Mouse (Mus musculus): ENCODE results near the gene Prpf4. TPM values are rescaled to one million over a fixed set of nuclear protein-coding genes. Genes with fewer than 3 reads are reported as not detected.

Gene Prpf4
- total and polyA plus RNA-seq, 3 experiments, result 26.9 to 37.9 TPM; not detected in 1

DNA sequence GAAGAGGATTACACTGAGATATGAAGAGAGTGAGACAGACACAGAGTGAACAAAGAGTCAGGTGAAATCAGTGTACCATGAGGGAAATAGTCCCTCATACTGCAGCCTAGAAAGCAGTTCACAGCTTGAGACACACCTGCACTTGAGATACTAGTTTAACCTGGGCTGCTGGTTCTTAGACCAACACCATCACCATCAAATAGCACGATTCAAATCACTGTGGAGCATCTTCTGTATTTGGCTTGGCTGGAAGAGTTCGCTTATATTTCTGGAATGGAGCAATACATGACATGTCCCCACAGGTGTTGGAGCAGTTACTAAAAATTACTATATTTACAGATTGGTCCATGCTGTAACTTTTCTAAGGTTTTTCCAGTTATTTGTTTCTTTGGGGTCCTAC is 32.5 kb upstream of the Prpf4 start:
- DNase-seq (ENCODE audit: low read depth, low spot score), result no peak
- TF ChIP-seq UBTF (IDR thresholded peaks at IDR 0.05; ENCODE audit: borderline replicate concordance, insufficient read depth, low read depth, low read length), result no peak
- no peak for TF ChIP-seq MYB (IDR thresholded peaks at IDR 0.05; ENCODE audit: low read depth, low read length)
- TF ChIP-seq SIN3A (IDR thresholded peaks at IDR 0.05; ENCODE audit: low read length), result no peak
- TF ChIP-seq RAD21 (IDR thresholded peaks at IDR 0.05; ENCODE audit: low read depth, low read length), result no peak
- no peak for TF ChIP-seq POLR2A (IDR thresholded peaks at IDR 0.05; ENCODE audit: control insufficient read depth in 1 of 2, insufficient read depth in 1 of 2, low read depth in 1 of 2, low read length in 2 of 2, poor library complexity in 1 of 2)
- no peak for TF ChIP-seq JUND (IDR thresholded peaks at IDR 0.05; ENCODE audit: low read depth, low read length)
- no peak for TF ChIP-seq GABPA (IDR thresholded peaks at IDR 0.05; ENCODE audit: low read depth, low read length)
- TF ChIP-seq POLR2AphosphoS5 (IDR thresholded peaks at IDR 0.05; ENCODE audit: borderline replicate concordance, low read depth, low read length), result no peak
- TF ChIP-seq GATA1 (IDR thresholded peaks at IDR 0.05; ENCODE audit: low read depth, low read length), result no peak
- no peak overlapping the region for H3K9ac ChIP-seq (ENCODE audit: control insufficient read depth, low read depth, low read length, poor library complexity, severe bottlenecking)
- peaks cover 0 to 15% of the 10 kb centered on the region in 2 experiments; a peak in 2 of 4 replicates for H3K36me3 ChIP-seq (ENCODE audit: control insufficient read depth in 1 of 2, insufficient read depth in 2 of 2, low read length in 2 of 2)
- H3K4me3 ChIP-seq (ENCODE audit: control insufficient read depth in 1 of 2, insufficient read depth in 1 of 2, low read depth in 2 of 2, low read length in 2 of 2), result no peak overlapping the region
- H3K27me3 ChIP-seq (ENCODE audit: control insufficient read depth in 1 of 2, insufficient read depth in 2 of 2, low read length in 2 of 2), result no peaks in the 10 kb centered on the region
- H3K79me2 ChIP-seq (ENCODE audit: control insufficient read depth, insufficient read depth, low read length, poor library complexity), result peaks cover 3% of the 10 kb centered on the region
- H3K27ac ChIP-seq (ENCODE audit: control insufficient read depth, low read depth, low read length), result no peak overlapping the region
- H3K9me3 ChIP-seq (replicated peaks; ENCODE audit: insufficient read depth, low read length), result no peaks in the 10 kb centered on the region
- H3K4me1 ChIP-seq (ENCODE audit: control insufficient read depth in 1 of 2, insufficient read depth in 2 of 2, low read length in 2 of 2), result peaks cover 3 to 14% of the 10 kb centered on the region in 2 experiments; a peak in 3 of 4 replicates

DNA sequence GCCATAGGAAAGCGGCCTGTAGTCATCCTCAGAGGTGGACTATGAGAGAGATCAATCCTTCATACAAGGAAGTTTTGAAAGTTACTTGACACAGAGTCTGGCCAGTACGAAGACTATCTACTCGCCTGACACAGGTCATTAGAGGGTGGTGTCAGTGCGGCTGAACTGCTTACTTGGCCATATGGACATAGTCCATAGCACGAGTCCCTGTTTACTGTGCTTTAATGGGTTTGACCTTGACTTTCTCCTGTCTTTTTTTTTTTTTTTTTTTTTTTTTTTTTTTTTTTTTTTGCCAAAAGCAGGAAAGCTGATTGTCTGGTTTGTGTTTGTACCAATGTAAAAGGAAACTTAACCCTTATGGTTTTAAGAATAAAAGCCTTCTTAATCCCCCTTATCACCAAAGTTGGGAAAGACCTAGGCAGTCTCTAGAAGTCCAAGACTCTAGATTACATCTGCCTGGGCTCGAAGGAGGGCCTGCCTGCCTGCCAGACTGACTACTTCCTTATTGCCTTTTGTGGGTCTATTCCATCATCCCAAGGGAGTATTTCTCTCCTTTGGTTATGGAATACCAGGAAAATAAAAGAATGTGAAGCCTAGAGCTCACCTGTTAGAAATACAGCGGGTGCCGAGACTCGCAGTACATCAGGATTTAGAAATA is 28.7 kb upstream of the Prpf4 start:
- Histone ChIP-seq H3K27me3 (ENCODE audit: control insufficient read depth in 1 of 2, insufficient read depth in 2 of 2, low read length in 2 of 2) (no peaks in the 10 kb centered on the region), H3K4me1 (ENCODE audit: control insufficient read depth in 1 of 2, insufficient read depth in 2 of 2, low read length in 2 of 2) (peaks cover 10 to 14% of the 10 kb centered on the region in 2 experiments), H3K4me3 (ENCODE audit: control insufficient read depth in 1 of 2, insufficient read depth in 1 of 2, low read depth in 2 of 2, low read length in 2 of 2) (no peak overlapping the region), H3K79me2 (ENCODE audit: control insufficient read depth, insufficient read depth, low read length, poor library complexity) (no peaks in the 10 kb centered on the region; the same call in 1 of the 2 replicates), H3K9me3 (replicated peaks; ENCODE audit: insufficient read depth, low read length) (no peaks in the 10 kb centered on the region), H3K9ac (ENCODE audit: control insufficient read depth, low read depth, low read length, poor library complexity, severe bottlenecking) (no peak overlapping the region), H3K36me3 (ENCODE audit: control insufficient read depth in 1 of 2, insufficient read depth in 2 of 2, low read length in 2 of 2) (peaks cover 0 to 22% of the 10 kb centered on the region in 2 experiments; a peak in 2 of 4 replicates), H3K27ac (ENCODE audit: control insufficient read depth, low read depth, low read length) (no peak overlapping the region)
- TF ChIP-seq ZC3H11A (IDR thresholded peaks at IDR 0.05; ENCODE audit: low read depth, low read length) (no peak), NELFE (IDR thresholded peaks at IDR 0.05; ENCODE audit: low read depth, low read length) (no peak), GABPA (IDR thresholded peaks at IDR 0.05; ENCODE audit: low read depth, low read length) (no peak), RCOR1 (IDR thresholded peaks at IDR 0.05; ENCODE audit: low read depth, low read length) (no peak), MAFK (IDR thresholded peaks at IDR 0.05; ENCODE audit: borderline replicate concordance, low read depth, low read length) (no peak), SMC3 (IDR thresholded peaks at IDR 0.05; ENCODE audit: low read depth, low read length) (no peak), NRF1 (IDR thresholded peaks at IDR 0.05; ENCODE audit: insufficient read depth, low read depth, low read length, poor library complexity, severe bottlenecking) (no peak), MAX (IDR thresholded peaks at IDR 0.05; ENCODE audit: low read length) (no peak), POLR2A (IDR thresholded peaks at IDR 0.05; ENCODE audit: control insufficient read depth in 1 of 2, insufficient read depth in 1 of 2, low read depth in 1 of 2, low read length in 2 of 2, poor library complexity in 1 of 2) (no peak), KAT2A (conservative IDR thresholded peaks at IDR 0.05; ENCODE audit: low read depth, low read length) (no peak), TCF12 (IDR thresholded peaks at IDR 0.05; ENCODE audit: low read depth, low read length) (no peak), MAZ (IDR thresholded peaks at IDR 0.05; ENCODE audit: low read depth, low read length) (no peak), ZMIZ1 (IDR thresholded peaks at IDR 0.05; ENCODE audit: low read depth, low read length) (no peak), BHLHE40 (IDR thresholded peaks at IDR 0.05; ENCODE audit: borderline replicate concordance, low read depth, low read length) (no peak), GATA1 (IDR thresholded peaks at IDR 0.05; ENCODE audit: low read depth, low read length) (no peak)
- no peak for DNase-seq (ENCODE audit: low read depth, low spot score)

All from MEL (cell line).